Mouse (Mus musculus): ENCODE results near the gene Hook2.

Gene Hook2

DNA sequence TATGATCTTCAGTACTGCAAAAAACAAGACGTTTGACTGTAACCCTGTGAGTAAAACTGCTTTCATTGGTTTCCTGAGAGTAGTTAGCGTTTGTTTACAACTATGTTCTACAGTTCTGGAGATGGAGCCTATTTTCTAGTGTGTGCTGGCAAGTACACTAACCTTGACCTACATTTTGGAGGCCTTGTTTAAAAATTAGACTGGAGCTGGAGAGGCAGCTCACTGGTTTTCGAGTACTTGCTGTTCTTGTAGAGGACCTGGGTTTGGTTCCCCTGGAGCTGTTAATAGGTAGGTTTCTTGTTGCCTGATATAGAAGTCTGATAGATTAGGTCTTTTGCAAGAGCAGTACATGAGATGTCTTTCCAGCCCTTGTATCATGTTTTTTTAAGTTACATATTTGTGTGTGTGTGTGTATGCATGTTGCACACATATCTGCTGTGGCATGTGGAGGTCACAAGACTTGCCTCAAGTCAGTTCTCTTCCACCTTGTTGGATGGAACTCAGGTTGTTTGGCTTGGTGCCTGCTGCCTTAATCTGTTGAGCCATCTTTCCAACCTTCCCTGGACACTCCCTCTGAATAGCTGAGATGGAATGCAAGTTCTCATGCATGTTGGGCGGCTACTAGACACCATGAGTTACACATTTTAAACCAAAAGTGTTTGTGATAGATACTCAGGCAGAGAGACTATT, 42.4 kb downstream of the Hook2 start:
- no peak for DNase-seq (ENCODE audit: low spot score)

DNA sequence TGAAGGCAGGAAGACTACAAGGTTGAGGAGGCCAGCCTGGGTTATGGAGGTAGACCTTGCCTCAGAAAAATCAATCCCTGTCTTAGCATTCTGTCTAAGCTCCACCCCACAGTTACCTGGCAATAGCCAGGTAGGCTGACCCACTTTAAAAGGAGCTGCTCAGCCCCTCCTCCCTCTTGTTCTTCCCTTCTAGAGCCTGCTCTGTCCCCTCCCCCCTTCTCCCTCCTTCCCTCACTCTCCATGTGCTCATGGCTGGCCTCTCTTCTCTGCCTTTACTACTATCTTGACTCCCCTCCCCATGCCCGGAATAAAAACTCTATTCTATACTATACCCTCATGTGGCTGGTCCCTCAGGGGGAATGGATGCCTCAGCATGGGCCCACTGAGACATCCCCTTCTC, 43.5 kb downstream of the Hook2 start:
- peak; percentile 35 for DNase-seq (ENCODE audit: low spot score)

GRCm38 (mm10) chr8:85034764-85035163, 44.4 kb downstream of the Hook2 start:
- peak; percentile 80 for DNase-seq (ENCODE audit: low spot score)

GRCm38 (mm10) chr8:85035165-85035727, 44.8 kb downstream of the Hook2 start:
- DNase-seq (ENCODE audit: low spot score), result no peak

- DNase-seq (ENCODE audit: low spot score), result no peak
Observed at GRCm38 (mm10) chr8:85035728-85036310, 45.4 kb downstream of the Hook2 start.

DNA sequence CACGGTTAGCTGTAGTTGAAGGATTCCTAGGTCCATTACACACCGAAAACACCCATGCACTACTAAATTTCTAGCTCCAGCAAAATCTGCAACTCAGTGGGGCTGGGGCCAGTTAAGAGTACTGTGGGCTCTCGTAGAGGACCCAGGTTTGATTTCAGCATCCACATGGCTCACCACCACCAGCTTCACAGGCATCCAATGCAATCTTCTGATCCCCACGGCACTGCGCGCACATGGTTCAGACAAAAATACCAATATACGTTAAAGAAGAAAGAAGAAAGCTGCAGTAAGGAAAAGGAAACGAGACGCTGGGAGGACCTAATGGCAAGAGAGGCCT, 45.9 kb downstream of the Hook2 start:
- DNase-seq (ENCODE audit: low spot score), result no peak

DNA sequence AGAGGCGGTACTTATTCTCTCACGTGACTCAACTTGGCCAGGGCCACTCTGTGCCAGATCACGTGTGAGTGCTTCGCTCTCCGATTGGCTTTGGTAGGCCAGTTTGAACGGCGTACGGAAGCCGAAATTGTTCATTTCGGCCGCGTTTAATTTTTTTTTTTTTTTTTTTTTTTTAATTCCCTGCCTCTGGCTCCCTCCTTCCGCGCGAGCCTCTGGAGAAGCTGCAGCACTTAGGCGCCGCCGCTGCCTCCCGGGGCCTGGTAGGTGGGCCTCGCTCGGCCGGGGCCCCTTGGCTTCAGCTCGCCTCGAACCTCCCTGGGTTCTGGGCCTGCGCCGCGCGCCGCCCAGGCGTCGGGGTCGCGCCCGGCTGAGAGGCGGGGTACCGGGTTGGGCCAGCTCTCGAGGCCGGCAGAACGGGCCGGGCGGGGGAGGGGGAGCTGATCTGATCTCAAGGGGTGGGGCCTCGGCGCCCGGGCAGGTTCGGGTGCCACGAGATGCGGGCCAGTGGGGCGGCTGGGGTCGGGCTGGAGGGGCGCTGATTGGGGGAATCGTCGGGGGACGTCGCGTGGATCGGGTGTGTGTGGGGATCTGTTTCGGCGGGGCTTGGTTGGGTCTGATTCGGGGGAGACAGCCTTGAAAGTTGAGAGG, 46.4 kb downstream of the Hook2 start, which contains the start of gene Tnpo2:
Tnpo2 (plus strand) TSS at position 198 of the 648 bp plus-strand sequence.
- DNase-seq (ENCODE audit: low spot score), result peak; percentile 97

DNA sequence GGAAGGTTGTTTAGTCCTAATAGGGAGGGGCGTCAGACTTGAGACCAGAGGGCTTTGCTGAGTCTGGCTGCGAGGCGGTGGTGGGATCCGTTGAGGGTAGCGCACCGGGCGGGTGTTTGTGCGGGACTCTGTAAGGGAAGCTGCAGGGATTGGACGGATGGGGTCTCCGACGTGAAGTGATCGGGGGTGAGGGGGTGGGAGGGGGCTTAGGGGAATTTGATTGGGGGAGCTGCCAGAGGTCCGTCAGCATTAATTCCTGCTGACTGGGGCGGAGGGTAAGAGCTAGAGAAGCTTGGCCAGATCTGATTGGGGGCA, 46.9 kb downstream of the Hook2 start:
- no peak for DNase-seq (ENCODE audit: low spot score)

DNA sequence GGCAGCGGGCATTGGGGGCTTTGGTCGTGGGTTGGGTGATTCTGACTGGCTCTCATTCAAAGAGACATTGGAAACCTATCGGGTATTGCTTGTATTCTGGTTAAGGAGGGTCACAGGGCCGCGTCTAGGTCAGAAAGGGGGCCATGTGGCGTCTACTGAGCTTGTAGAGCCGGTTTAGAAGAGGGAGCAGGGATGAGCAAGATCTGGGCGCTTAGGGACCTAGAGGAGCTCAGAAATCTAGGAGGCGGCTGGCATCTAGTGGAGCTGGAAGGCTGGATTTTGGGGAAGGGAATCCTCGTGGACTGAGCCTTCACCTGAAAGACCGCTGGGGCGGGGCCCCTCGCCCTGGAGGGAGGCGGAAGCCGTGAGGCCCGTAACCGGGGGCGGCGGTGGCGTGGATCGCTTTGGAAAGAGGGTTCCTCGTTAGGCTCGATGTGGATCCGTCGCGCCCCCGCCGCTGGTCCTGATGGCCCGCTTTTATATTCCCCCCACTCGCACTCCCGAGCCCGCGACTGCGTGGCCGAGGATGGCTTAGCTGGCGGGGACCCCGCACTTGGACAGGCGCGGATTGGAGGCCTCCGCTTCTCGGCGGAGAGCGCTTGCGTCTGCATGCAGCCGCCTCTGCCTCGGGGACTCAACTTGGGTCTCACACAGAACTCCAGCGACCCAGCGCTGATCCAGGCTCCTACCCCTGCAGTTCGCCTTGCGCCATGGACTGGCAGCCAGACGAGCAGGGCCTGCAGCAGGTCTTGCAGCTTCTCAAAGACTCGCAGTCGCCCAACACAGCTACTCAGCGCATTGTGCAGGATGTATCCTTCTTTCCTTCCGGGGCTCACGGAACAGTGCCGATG, 47.5 kb downstream of the Hook2 start:
- peak; percentile 26 for DNase-seq (ENCODE audit: low spot score)

DNA sequence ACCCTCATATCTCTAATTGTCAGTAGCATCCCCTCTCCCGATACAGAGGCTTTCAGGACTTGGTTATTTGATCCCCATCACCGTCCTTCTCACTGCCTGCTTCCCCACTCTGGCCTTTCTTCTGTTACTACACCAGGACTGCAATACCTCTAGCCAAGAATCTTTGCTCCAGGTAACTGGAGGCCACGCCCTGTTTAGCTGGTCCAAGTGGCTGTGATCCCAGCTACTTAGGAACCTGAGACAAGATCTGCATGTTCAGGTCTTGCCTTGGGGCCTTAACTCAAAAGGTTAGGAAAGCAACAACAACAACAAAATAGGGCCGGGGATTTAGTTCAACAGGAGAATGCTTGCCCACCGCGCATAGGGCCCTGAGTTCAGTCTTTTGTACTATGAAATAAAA, 53.2 kb downstream of the Hook2 start:
- DNase-seq (ENCODE audit: low spot score), result no peak
